Mouse (Mus musculus) forebrain, embryonic 13.5 days (tissue): Measurements from ENCODE around the gene 1810009A15Rik. TPM values are rescaled to one million over a fixed set of nuclear protein-coding genes. Genes with fewer than 3 reads are reported as not detected.
A peak's percentile ranks its signal among the peaks of the same experiment; 100 is the strongest.

Experiments used
- ATAC-seq: fragments of 200-750 bp; cut with Nextera tagmentation; 2 replicates; pipeline ENCODE4 v1.8.0; 2017
- H3K27ac ChIP-seq: fragments of 300-500 bp; sonication (generic); 2 replicates; pipeline ENCODE4 v1.5.1; 2015; ENCODE audit warnings: inconsistent platforms, mild to moderate bottlenecking, moderate library complexity
- H3K27me3 ChIP-seq: fragments of 300-500 bp; sonication (generic); 2 replicates; pipeline ENCODE4 v1.6.1; 2015; ENCODE audit warnings: mild to moderate bottlenecking, inconsistent platforms
- H3K36me3 ChIP-seq: fragments of 300-500 bp; sonication (generic); 2 replicates; pipeline ENCODE4 v1.6.1; 2015; ENCODE audit warnings: mild to moderate bottlenecking, inconsistent platforms; ENCODE audit not compliant: poor library complexity, severe bottlenecking
- H3K4me1 ChIP-seq: fragments of 300-500 bp; sonication (generic); 2 replicates; pipeline ENCODE4 v1.6.1; 2015; ENCODE audit warnings: inconsistent platforms
- H3K4me2 ChIP-seq: fragments of 300-500 bp; sonication (generic); 2 replicates; pipeline ENCODE4 v1.6.1; 2015; ENCODE audit warnings: inconsistent platforms, mild to moderate bottlenecking, moderate library complexity
- H3K4me3 ChIP-seq: fragments of 300-500 bp; sonication (generic); 2 replicates; pipeline ENCODE4 v1.5.1; 2015; ENCODE audit warnings: mild to moderate bottlenecking, inconsistent platforms
- H3K9ac ChIP-seq: fragments of 300-500 bp; sonication (generic); 2 replicates; pipeline ENCODE4 v1.6.1; 2015; ENCODE audit warnings: mild to moderate bottlenecking, inconsistent platforms
- H3K9me3 ChIP-seq: fragments of 300-500 bp; sonication (generic); replicated peaks from 2 replicates; pipeline ENCODE4 v1.6.1; 2016; ENCODE audit warnings: inconsistent platforms
- WGBS: fragments of 180-500 bp; shearing (Covaris S2); methylation state at CpG from one replicate; pipeline ENCODE4 v1.1.7; 2015; 5-methylcytosine and 5-hydroxymethylcytosine counted together
- polyA plus RNA-seq: library from polyadenylated mRNA; unstranded; fragments of >200 nt; fragmentation: Nextera tagmentation; extraction: Ambion mirVana; gene quantifications from 2 replicates; pipeline ENCODE4 v1.2.1, GENCODE M21; 2015

Gene 1810009A15Rik
- polyA plus RNA-seq, 1 experiment from 2014 or later = 97.7 TPM

DNA sequence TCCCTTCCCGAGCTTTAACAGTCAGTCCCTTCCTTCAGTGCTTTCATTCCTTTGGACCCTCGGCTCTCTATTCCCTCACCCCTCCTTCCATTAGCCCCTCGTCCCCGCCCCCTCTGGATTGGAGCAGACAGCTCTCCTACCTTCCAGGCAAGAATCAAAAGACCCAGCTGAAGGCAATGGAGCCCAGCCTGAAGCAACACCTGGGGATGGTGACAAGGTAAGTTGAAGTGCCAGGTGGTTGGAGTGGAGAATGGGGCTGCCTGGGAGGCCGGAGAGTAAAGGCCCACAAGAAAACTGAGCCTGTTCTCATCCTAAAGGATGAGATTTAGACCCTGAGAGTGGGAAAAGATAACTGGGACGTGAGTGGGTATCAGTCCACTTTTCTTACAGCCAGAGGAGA lies 19.9 kb downstream of the 1810009A15Rik start:
- Histone ChIP-seq H3K9ac (no peak overlapping the region), H3K4me1 (no peaks in the 10 kb centered on the region), H3K9me3 (no peaks in the 10 kb centered on the region), H3K4me3 (no peak overlapping the region), H3K27me3 (no peaks in the 10 kb centered on the region), H3K27ac (no peak overlapping the region), H3K4me2 (no peak overlapping the region), H3K36me3 (peaks cover 97% of the 10 kb centered on the region)
- 87% methylated on average over 6 of the region's 6 CpGs for WGBS
- no peak for ATAC-seq

GRCm38 (mm10) chr19:8911810-8912209 lies 23.2 kb downstream of the 1810009A15Rik start:
- Histone ChIP-seq H3K27ac (no peak overlapping the region), H3K36me3 (peaks cover 100% of the 10 kb centered on the region), H3K9ac (no peak overlapping the region), H3K4me2 (no peak overlapping the region), H3K9me3 (no peaks in the 10 kb centered on the region), H3K4me1 (no peaks in the 10 kb centered on the region), H3K4me3 (no peak overlapping the region), H3K27me3 (no peaks in the 10 kb centered on the region)
- 95% methylated on average over 5 of the region's 5 CpGs for WGBS
- ATAC-seq = no peak

- no peak overlapping the region for H3K4me3 ChIP-seq
- H3K27me3 ChIP-seq = no peaks in the 10 kb centered on the region
- H3K4me1 ChIP-seq = no peaks in the 10 kb centered on the region
- no peaks in the 10 kb centered on the region for H3K9me3 ChIP-seq
- H3K9ac ChIP-seq = no peak overlapping the region
- ATAC-seq = no peak
- H3K4me2 ChIP-seq = no peak overlapping the region
- WGBS = 92% methylated on average over 3 of the region's 3 CpGs
- H3K27ac ChIP-seq = no peak overlapping the region
- H3K36me3 ChIP-seq = peaks cover 80% of the 10 kb centered on the region
Measured at GRCm38 (mm10) chr19:8914212-8914611, 25.6 kb downstream of the 1810009A15Rik start.

GRCm38 (mm10) chr19:8919000-8919399 lies 30.3 kb downstream of the 1810009A15Rik start:
- peaks cover 15% of the 10 kb centered on the region for H3K4me1 ChIP-seq
- H3K36me3 ChIP-seq = peaks cover 32% of the 10 kb centered on the region
- H3K9ac ChIP-seq = no peak overlapping the region
- WGBS = 91% methylated on average over 3 of the region's 3 CpGs
- no peak overlapping the region for H3K27ac ChIP-seq
- no peak overlapping the region for H3K4me3 ChIP-seq
- H3K9me3 ChIP-seq = no peaks in the 10 kb centered on the region
- H3K27me3 ChIP-seq = no peaks in the 10 kb centered on the region
- no peak for ATAC-seq
- no peak overlapping the region for H3K4me2 ChIP-seq

- Histone ChIP-seq H3K4me1 (peaks cover 15% of the 10 kb centered on the region), H3K27ac (0 out of 2 replicates have a peak overlapping the region, but pooled peaks have one; percentile 74), H3K9me3 (no peaks in the 10 kb centered on the region), H3K27me3 (no peaks in the 10 kb centered on the region), H3K4me2 (peak overlapping the region; percentile 71), H3K4me3 (peak overlapping the region; percentile 80), H3K36me3 (peaks cover 25% of the 10 kb centered on the region), H3K9ac (no peak overlapping the region)
- peak; percentile 1; the same call in 1 of the 2 replicates for ATAC-seq
- WGBS = 77% methylated on average over 6 of the region's 6 CpGs
Measured at GRCm38 (mm10) chr19:8919684-8920072, 31.0 kb downstream of the 1810009A15Rik start.

DNA sequence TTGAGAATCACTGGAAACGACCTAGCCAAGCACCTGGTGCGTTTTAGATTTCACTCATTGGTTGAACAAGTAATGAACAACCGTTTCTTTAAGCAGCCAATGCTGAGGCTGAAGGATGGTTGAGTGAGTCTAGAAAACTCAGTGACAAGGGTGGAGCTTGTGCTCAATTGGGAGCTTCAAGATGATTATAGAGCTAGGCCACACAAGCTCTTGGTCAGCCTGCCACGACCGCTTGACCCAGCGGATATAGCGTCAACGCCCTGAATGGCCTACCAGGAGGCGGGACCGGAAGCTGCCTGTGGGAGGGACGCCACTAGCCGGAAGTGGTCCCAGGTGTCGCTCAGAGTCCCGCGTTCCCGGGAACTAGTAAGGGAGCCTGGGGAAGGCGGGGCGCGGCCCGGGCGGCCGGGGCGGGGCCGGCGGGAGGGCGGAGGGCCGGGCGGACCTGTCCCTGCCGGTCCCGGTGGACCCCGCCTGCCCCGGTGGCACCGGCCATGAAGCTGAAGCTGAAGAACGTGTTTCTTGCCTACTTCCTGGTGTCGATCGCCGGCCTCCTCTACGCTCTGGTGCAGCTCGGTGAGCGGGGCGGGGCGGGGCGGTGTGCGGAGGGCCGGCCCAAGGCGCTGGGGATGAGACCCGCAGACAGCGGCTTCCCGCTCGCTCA lies 31.6 kb downstream of the 1810009A15Rik start, which contains the start of gene B3gat3:
TSS of gene B3gat3 (plus strand) at position 302 of the 664 bp plus-strand sequence.
- WGBS = 3% methylated on average over 38 of the region's 50 CpGs
- Histone ChIP-seq H3K27me3 (no peaks in the 10 kb centered on the region), H3K36me3 (peaks cover 21% of the 10 kb centered on the region), H3K4me1 (peaks cover 15% of the 10 kb centered on the region), H3K9me3 (no peaks in the 10 kb centered on the region), H3K9ac (peak within 1 kb of the TSS; percentile 84), H3K4me2 (peak within 1 kb of the TSS; percentile 71), H3K4me3 (peak within 1 kb of the TSS; percentile 80), H3K27ac (peak within 1 kb of the TSS; percentile 74)
- ATAC-seq = peak; percentile 98

GRCm38 (mm10) chr19:8920836-8921291 lies 32.2 kb downstream of the 1810009A15Rik start:
- H3K36me3 ChIP-seq = peaks cover 21% of the 10 kb centered on the region
- peak; percentile 0; the same call in 1 of the 2 replicates for ATAC-seq
- H3K4me1 ChIP-seq = peaks cover 15% of the 10 kb centered on the region
- no peaks in the 10 kb centered on the region for H3K9me3 ChIP-seq
- H3K27ac ChIP-seq = peak overlapping the region; percentile 74
- peak overlapping the region; percentile 80 for H3K4me3 ChIP-seq
- H3K4me2 ChIP-seq = peak overlapping the region; percentile 71
- peak overlapping the region; percentile 84 for H3K9ac ChIP-seq
- H3K27me3 ChIP-seq = no peaks in the 10 kb centered on the region
- WGBS = 2% methylated on average over 6 of the region's 6 CpGs

DNA sequence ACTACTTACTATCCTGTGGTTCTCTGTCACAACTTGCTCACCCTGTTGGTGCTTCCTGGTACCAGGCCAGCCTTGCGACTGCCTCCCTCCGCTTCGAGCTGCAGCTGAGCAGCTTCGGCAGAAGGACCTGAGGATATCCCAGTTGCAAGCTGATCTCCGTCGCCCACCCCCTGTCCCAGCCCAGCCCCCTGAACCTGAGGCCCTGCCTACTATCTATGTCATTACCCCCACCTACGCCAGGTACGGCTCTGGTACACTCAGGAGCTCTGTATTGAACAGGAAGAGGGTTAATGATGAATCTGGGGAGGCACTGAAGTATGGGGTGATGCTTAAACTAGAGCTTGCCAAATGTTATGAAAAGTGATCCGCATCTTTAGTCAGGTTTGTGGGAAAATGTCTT lies 33.1 kb downstream of the 1810009A15Rik start:
- Histone ChIP-seq H3K9ac (no peak overlapping the region), H3K4me1 (peaks cover 15% of the 10 kb centered on the region), H3K9me3 (no peaks in the 10 kb centered on the region), H3K4me2 (peak overlapping the region; percentile 71), H3K27me3 (no peaks in the 10 kb centered on the region), H3K36me3 (peaks cover 20% of the 10 kb centered on the region), H3K27ac (no peak overlapping the region), H3K4me3 (peak overlapping the region; percentile 80; the same call in 1 of the 2 replicates)
- ATAC-seq = no peak
- 87% methylated on average over 9 of the region's 9 CpGs for WGBS

- Histone ChIP-seq H3K4me3 (no peak overlapping the region), H3K36me3 (peaks cover 35% of the 10 kb centered on the region), H3K9me3 (no peaks in the 10 kb centered on the region), H3K4me2 (no peak overlapping the region), H3K4me1 (peaks cover 22% of the 10 kb centered on the region), H3K27me3 (peaks cover 11% of the 10 kb centered on the region), H3K27ac (no peak overlapping the region), H3K9ac (no peak overlapping the region)
- no peak for ATAC-seq
- 90% methylated on average over 2 of the region's 2 CpGs for WGBS
Measured at GRCm38 (mm10) chr19:8926766-8927165, 38.1 kb downstream of the 1810009A15Rik start.

DNA sequence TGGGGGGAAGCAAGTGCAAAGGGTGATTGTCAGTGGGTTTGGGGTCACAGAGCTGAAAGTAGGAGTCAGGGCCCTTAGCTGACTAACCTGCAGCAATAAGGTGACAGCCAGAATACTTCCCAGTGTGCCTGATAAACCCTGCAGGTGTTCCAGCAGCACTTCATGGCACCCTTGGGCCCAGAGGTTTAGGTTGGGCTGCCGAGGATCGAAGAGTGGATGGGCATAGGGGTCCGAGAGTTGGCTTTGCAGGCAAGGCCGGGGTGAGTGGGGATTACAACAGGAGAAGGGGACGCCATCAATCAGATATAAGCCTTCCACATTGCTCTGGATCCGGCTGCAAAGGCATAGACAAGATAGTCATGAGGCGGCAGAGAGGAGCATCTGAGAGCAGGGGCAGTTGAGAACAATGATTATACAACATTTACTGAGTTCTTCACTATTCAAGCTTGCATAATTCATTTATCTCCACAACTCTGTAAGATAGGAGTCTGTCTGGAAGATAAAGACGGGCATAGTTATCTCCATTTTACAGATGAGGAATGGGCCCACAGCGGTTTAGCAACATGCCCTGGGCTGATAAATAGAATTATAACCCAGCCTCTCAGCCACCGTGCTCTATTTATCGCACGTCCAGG lies 39.4 kb downstream of the 1810009A15Rik start:
- WGBS = 90% methylated on average over 12 of the region's 12 CpGs
- no peak overlapping the region for H3K4me2 ChIP-seq
- ATAC-seq = no peak
- peaks cover 35% of the 10 kb centered on the region for H3K36me3 ChIP-seq
- no peak overlapping the region for H3K9ac ChIP-seq
- H3K27ac ChIP-seq = no peak overlapping the region
- H3K27me3 ChIP-seq = peaks cover 11% of the 10 kb centered on the region
- no peaks in the 10 kb centered on the region for H3K9me3 ChIP-seq
- H3K4me1 ChIP-seq = peaks cover 20% of the 10 kb centered on the region
- no peak overlapping the region for H3K4me3 ChIP-seq

GRCm38 (mm10) chr19:8928689-8929223 lies 40.1 kb downstream of the 1810009A15Rik start:
- no peaks in the 10 kb centered on the region for H3K9me3 ChIP-seq
- H3K4me3 ChIP-seq = peak overlapping the region; percentile 56
- H3K9ac ChIP-seq = peak overlapping the region; percentile 77
- peak; percentile 44 for ATAC-seq
- no peak overlapping the region for H3K27ac ChIP-seq
- peaks cover 20% of the 10 kb centered on the region for H3K4me1 ChIP-seq
- 15% methylated on average over 16 of the region's 16 CpGs for whole genome bisulfite sequencing
- H3K4me2 ChIP-seq = peak overlapping the region; percentile 76
- H3K36me3 ChIP-seq = peaks cover 40% of the 10 kb centered on the region
- H3K27me3 ChIP-seq = peaks cover 11% of the 10 kb centered on the region
